Mouse (Mus musculus): ENCODE measurements around the gene Actn4. TPM values are rescaled to one million over a fixed set of nuclear protein-coding genes. Genes with fewer than 3 reads are reported as not detected.

Gene Actn4
- polyA plus RNA-seq, 1 experiment from 2014 or later, result 319 TPM

- 0 out of 2 replicates have a peak overlapping the region, but pooled peaks have one; percentile 25 for H3K4me3 ChIP-seq
- peak overlapping the region; percentile 88 for H3K27ac ChIP-seq
- no peaks in the 10 kb centered on the region for H3K9me3 ChIP-seq
- peaks cover 8% of the 10 kb centered on the region for H3K36me3 ChIP-seq
- DNase-seq (ENCODE audit: low spot score), result no peak
- peaks cover 82% of the 10 kb centered on the region for H3K4me1 ChIP-seq
- WGBS, result 64% methylated on average over 3 of the region's 3 CpGs
- H3K27me3 ChIP-seq (ENCODE audit: insufficient read depth, poor library complexity, severe bottlenecking), result no peaks in the 10 kb centered on the region
Measured at GRCm38 (mm10) chr7:28924802-28925201, 37.3 kb downstream of the Actn4 start.

GRCm38 (mm10) chr7:28923865-28924291, 38.3 kb downstream of the Actn4 start:
- no peak for DNase-seq (ENCODE audit: low spot score)
- Histone ChIP-seq H3K4me1 (peaks cover 82% of the 10 kb centered on the region), H3K4me3 (peak overlapping the region; percentile 6; the same call in 1 of the 2 replicates), H3K36me3 (peaks cover 10% of the 10 kb centered on the region), H3K27ac (peak overlapping the region; percentile 88), H3K9me3 (no peaks in the 10 kb centered on the region), H3K27me3 (ENCODE audit: insufficient read depth, poor library complexity, severe bottlenecking) (no peaks in the 10 kb centered on the region)
- 29% methylated on average over 4 of the region's 4 CpGs for WGBS

DNA sequence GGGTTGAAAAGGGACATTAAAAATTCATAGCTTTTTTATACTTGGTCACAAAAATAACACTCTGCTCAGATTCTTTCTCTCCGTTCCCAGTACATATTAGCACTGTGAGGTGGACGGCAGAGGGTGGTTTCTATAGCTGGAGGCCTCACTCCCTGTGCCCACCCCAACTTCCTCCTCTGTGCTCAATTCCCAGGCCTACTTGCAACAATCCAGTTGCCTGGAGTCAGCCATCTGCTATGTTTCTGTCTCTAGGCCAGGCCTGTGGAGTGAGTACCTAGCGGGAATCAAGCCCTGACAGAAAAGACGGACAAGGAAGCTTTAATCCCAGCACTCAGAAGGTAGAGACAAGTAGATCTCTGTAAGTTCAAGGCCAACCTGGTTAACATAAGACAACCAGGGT, 39.5 kb downstream of the Actn4 start:
- DNase-seq (ENCODE audit: low spot score), result no peak
- Histone ChIP-seq H3K9me3 (no peaks in the 10 kb centered on the region), H3K4me3 (no peak overlapping the region), H3K27me3 (ENCODE audit: insufficient read depth, poor library complexity, severe bottlenecking) (no peaks in the 10 kb centered on the region), H3K4me1 (peaks cover 90% of the 10 kb centered on the region), H3K36me3 (peaks cover 22% of the 10 kb centered on the region), H3K27ac (peak overlapping the region; percentile 88)
- 71% methylated on average over 4 of the region's 4 CpGs for whole genome bisulfite sequencing

DNA sequence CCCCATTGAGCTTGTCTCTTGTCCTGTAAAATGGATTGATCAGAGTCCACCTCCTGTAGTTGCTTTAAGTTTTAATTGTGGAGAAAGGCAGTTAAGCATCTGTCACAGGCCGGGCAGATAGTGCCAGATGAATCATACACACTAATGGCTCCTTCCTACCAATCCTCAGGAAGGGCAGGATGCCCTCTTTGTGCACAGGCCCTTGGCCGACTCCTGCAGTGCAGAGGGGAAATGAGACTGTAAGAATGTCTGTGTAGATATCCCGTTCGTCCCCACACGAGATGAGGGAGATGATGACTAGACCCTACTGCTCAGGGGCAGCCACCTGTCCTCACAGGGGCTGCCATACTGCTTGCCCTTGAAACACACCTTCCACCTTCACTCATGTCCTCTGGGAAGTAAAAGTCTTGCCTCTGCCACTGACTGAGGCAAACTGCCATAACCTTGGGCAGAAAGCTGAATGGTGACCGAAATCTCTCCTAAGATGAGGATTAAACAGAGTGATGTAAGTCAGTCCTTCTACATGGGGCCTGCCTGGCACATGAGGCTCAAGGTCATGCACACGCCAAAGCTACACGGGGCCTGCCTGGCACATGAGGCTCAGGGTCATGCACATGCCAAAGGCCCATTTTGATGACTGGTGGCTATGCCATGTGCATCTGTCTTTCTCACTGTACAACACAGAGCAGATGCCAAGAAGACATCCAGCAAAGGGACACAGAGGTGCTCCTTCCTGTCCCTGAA, 40.2 kb downstream of the Actn4 start:
- DNase-seq (ENCODE audit: low spot score), result no peak
- no peak overlapping the region for H3K4me3 ChIP-seq
- H3K9me3 ChIP-seq, result no peaks in the 10 kb centered on the region
- no peaks in the 10 kb centered on the region for H3K27me3 ChIP-seq (ENCODE audit: insufficient read depth, poor library complexity, severe bottlenecking)
- peaks cover 89% of the 10 kb centered on the region for H3K4me1 ChIP-seq
- WGBS, result 72% methylated on average over 8 of the region's 8 CpGs
- H3K36me3 ChIP-seq, result peaks cover 28% of the 10 kb centered on the region
- H3K27ac ChIP-seq, result peak overlapping the region; percentile 88

DNA sequence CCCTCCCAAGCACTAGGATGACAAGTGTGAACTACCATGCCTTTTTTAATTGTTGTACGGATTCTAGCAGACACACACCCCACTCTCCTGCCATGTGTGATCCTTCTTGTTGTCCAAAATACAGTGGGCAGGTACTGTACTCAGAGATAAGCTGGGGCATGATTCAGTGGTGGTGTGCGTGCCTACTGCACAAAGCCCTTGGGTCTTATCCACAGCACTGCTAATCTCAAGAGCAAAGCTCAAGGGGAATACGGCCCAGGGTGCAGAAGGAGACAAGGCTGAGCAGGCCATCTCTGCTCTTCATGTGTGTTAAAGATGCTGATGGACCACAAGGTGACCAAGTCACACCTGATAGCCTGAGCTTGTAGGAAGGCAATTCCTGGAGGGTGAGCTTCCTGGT, 41.0 kb downstream of the Actn4 start:
- no peak overlapping the region for H3K4me3 ChIP-seq
- 42% methylated on average over 3 of the region's 3 CpGs for WGBS
- no peaks in the 10 kb centered on the region for H3K27me3 ChIP-seq (ENCODE audit: insufficient read depth, poor library complexity, severe bottlenecking)
- H3K9me3 ChIP-seq, result no peaks in the 10 kb centered on the region
- DNase-seq (ENCODE audit: low spot score), result no peak
- peaks cover 82% of the 10 kb centered on the region for H3K4me1 ChIP-seq
- H3K36me3 ChIP-seq, result peaks cover 35% of the 10 kb centered on the region
- H3K27ac ChIP-seq, result peak overlapping the region; percentile 88

DNA sequence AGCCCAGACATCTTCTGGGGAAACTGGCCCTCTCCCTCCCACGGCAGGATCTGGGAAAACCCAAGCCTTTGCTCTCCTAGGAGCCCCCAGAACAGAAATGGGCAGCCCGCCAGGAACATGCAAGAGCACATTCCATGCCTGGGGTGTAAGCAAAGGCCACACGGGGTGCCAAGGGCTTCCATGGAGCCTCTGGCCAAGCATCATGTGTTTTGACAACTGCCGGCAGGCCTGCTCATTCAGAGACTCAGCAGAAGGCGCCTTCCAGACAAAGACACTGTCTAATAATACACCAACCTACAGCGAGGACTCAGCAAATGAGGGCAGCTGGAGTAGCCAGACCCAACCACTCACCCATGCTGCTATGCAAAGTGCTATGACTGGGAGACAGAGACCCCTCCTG, 42.3 kb downstream of the Actn4 start:
- H3K4me3 ChIP-seq, result peak overlapping the region; percentile 27

DNA sequence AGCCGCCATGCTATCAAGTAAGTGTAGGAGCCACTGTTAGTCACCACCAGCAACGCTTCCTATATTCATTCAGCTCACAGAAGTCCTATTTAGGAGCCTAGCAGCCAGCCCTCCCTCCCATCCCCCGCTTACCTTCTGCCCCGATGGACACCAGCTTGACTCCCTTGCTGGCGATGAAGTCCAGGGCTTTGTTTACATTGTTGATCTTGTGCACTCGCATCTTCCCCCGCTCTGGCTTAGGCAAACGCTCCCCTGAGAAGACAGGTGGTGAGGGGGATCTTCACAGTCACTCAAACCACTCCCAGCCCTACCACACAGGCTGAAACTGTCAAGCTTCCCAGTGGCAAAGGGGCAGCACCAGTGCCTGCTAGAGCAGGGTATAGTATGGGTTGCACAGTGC, 43.6 kb downstream of the Actn4 start:
- H3K27me3 ChIP-seq (ENCODE audit: insufficient read depth, poor library complexity, severe bottlenecking), result no peaks in the 10 kb centered on the region
- peaks cover 56% of the 10 kb centered on the region for H3K4me1 ChIP-seq
- H3K27ac ChIP-seq, result peak overlapping the region; percentile 88; the same call in 1 of the 2 replicates
- H3K4me3 ChIP-seq, result no peak overlapping the region
- peaks cover 61% of the 10 kb centered on the region for H3K36me3 ChIP-seq
- H3K9me3 ChIP-seq, result no peaks in the 10 kb centered on the region
- DNase-seq (ENCODE audit: low spot score), result no peak
- WGBS, result 65% methylated on average over 8 of the region's 8 CpGs

More for the DNA sequence above, 42.3 kb downstream of the Actn4 start:
- H3K27ac ChIP-seq, result peak overlapping the region; percentile 88
- H3K4me1 ChIP-seq, result peaks cover 69% of the 10 kb centered on the region
- peaks cover 48% of the 10 kb centered on the region for H3K36me3 ChIP-seq
- H3K27me3 ChIP-seq (ENCODE audit: insufficient read depth, poor library complexity, severe bottlenecking), result no peaks in the 10 kb centered on the region
- H3K9me3 ChIP-seq, result no peaks in the 10 kb centered on the region
- 17% methylated on average over 6 of the region's 6 CpGs for WGBS
- peak; percentile 88 for DNase-seq (ENCODE audit: low spot score)

- WGBS, result 81% methylated on average over 10 of the region's 10 CpGs
- Histone ChIP-seq H3K9me3 (no peaks in the 10 kb centered on the region), H3K36me3 (peaks cover 69% of the 10 kb centered on the region), H3K4me1 (peaks cover 53% of the 10 kb centered on the region), H3K27ac (peak overlapping the region; percentile 88; the same call in 1 of the 2 replicates), H3K27me3 (ENCODE audit: insufficient read depth, poor library complexity, severe bottlenecking) (no peaks in the 10 kb centered on the region), H3K4me3 (no peak overlapping the region)
- no peak for DNase-seq (ENCODE audit: low spot score)
Measured at GRCm38 (mm10) chr7:28917503-28918426, 44.4 kb downstream of the Actn4 start.

GRCm38 (mm10) chr7:28916491-28916890, 45.6 kb downstream of the Actn4 start:
- Histone ChIP-seq H3K27me3 (ENCODE audit: insufficient read depth, poor library complexity, severe bottlenecking) (no peaks in the 10 kb centered on the region), H3K4me3 (no peak overlapping the region), H3K27ac (no peak overlapping the region), H3K36me3 (peaks cover 81% of the 10 kb centered on the region), H3K4me1 (peaks cover 43% of the 10 kb centered on the region), H3K9me3 (no peaks in the 10 kb centered on the region)
- DNase-seq (ENCODE audit: low spot score), result no peak

- Histone ChIP-seq H3K9me3 (no peaks in the 10 kb centered on the region), H3K36me3 (peaks cover 99% of the 10 kb centered on the region), H3K27me3 (ENCODE audit: insufficient read depth, poor library complexity, severe bottlenecking) (no peaks in the 10 kb centered on the region), H3K4me1 (peaks cover 15% of the 10 kb centered on the region), H3K4me3 (no peak overlapping the region), H3K27ac (0 out of 2 replicates have a peak overlapping the region, but pooled peaks have one; percentile 33)
- 80% methylated on average over 11 of the region's 11 CpGs for WGBS
- DNase-seq (ENCODE audit: low spot score), result no peak
Measured at GRCm38 (mm10) chr7:28913171-28913570, 49.0 kb downstream of the Actn4 start.

GRCm38 (mm10) chr7:28911632-28912031, 50.5 kb downstream of the Actn4 start:
- H3K9me3 ChIP-seq, result no peaks in the 10 kb centered on the region
- no peaks in the 10 kb centered on the region for H3K27me3 ChIP-seq (ENCODE audit: insufficient read depth, poor library complexity, severe bottlenecking)
- H3K4me3 ChIP-seq, result no peak overlapping the region
- peaks cover 99% of the 10 kb centered on the region for H3K36me3 ChIP-seq
- H3K4me1 ChIP-seq, result peaks cover 13% of the 10 kb centered on the region
- peak; percentile 83 for DNase-seq (ENCODE audit: low spot score)
- WGBS, result 57% methylated on average over 4 of the region's 4 CpGs
- peak overlapping the region; percentile 76; the same call in 1 of the 2 replicates for H3K27ac ChIP-seq

DNA sequence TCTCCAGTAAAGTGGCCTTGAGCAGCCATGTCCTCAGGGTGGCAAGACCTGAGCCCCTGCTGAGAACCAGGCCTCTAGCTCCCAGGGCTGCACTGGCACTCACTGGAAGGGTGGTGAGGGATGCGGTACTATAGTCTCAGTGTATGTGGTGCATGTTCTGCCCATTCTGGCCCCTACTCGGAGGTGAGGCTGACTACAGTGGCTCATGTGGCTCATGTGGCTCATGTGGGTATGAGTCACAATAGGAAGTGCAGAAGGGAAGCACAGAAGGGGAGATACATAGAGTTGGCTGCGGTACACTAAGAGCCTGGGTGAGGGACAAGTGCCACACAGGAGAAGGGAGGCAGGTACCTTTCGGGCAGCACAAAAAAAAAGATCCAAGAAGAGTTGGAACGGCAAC, 54.9 kb downstream of the Actn4 start:
- H3K27ac ChIP-seq, result 0 out of 2 replicates have a peak overlapping the region, but pooled peaks have one; percentile 30
- peaks cover 23% of the 10 kb centered on the region for H3K4me1 ChIP-seq
- H3K4me3 ChIP-seq, result no peak overlapping the region
- peaks cover 99% of the 10 kb centered on the region for H3K36me3 ChIP-seq
- WGBS, result 95% methylated on average over 5 of the region's 5 CpGs
- no peak for DNase-seq (ENCODE audit: low spot score)
- no peaks in the 10 kb centered on the region for H3K9me3 ChIP-seq
- H3K27me3 ChIP-seq (ENCODE audit: insufficient read depth, poor library complexity, severe bottlenecking), result no peaks in the 10 kb centered on the region

GRCm38 (mm10) chr7:28903778-28904177, 58.4 kb downstream of the Actn4 start:
- WGBS, result 82% methylated on average over 10 of the region's 10 CpGs
- Histone ChIP-seq H3K4me1 (peaks cover 28% of the 10 kb centered on the region), H3K4me3 (no peak overlapping the region), H3K27ac (peak overlapping the region; percentile 43; the same call in 1 of the 2 replicates), H3K27me3 (ENCODE audit: insufficient read depth, poor library complexity, severe bottlenecking) (no peaks in the 10 kb centered on the region), H3K36me3 (peaks cover 99% of the 10 kb centered on the region), H3K9me3 (no peaks in the 10 kb centered on the region)
- DNase-seq (ENCODE audit: low spot score), result no peak
